Mouse (Mus musculus) embryonic facial prominence, embryonic 15.5 days (tissue): ENCODE measurements around the gene Ddx5. TPM values are rescaled to one million over a fixed set of nuclear protein-coding genes. Genes with fewer than 3 reads are reported as not detected.
A peak's percentile ranks its signal among the peaks of the same experiment; 100 is the strongest.

Source experiments
- ATAC-seq: fragments of 200-750 bp; cut with Nextera tagmentation; 2 replicates; pipeline ENCODE4 v1.8.0; 2017; ENCODE audit warnings: low read depth, moderate TSS enrichment; ENCODE audit not compliant: insufficient number of reproducible peaks, low FRiP score, low TSS enrichment
- H3K27ac ChIP-seq: fragments of 300-500 bp; sonication (generic); replicated peaks from 2 replicates; pipeline ENCODE4 v1.5.1; 2015; ENCODE audit warnings: mild to moderate bottlenecking, inconsistent platforms
- H3K27me3 ChIP-seq: fragments of 300-500 bp; sonication (generic); 2 replicates; pipeline ENCODE4 v1.6.1; 2015; ENCODE audit warnings: inconsistent platforms
- H3K36me3 ChIP-seq: fragments of 300-500 bp; sonication (generic); 2 replicates; pipeline ENCODE4 v1.6.1; 2015; ENCODE audit warnings: mild to moderate bottlenecking, inconsistent platforms
- H3K4me1 ChIP-seq: fragments of 300-500 bp; sonication (generic); 2 replicates; pipeline ENCODE4 v1.6.1; 2015; ENCODE audit warnings: inconsistent platforms
- H3K4me2 ChIP-seq: fragments of 300-500 bp; sonication (generic); replicated peaks from 2 replicates; pipeline ENCODE4 v1.6.1; 2015; ENCODE audit warnings: mild to moderate bottlenecking, inconsistent platforms
- H3K4me3 ChIP-seq: fragments of 300-500 bp; sonication (generic); replicated peaks from 2 replicates; pipeline ENCODE4 v1.5.1; 2015; ENCODE audit warnings: mild to moderate bottlenecking, inconsistent platforms
- H3K9ac ChIP-seq: fragments of 300-500 bp; sonication (generic); 2 replicates; pipeline ENCODE4 v1.6.1; 2015; ENCODE audit warnings: inconsistent platforms
- H3K9me3 ChIP-seq: fragments of 300-500 bp; sonication (generic); replicated peaks from 2 replicates; pipeline ENCODE4 v1.6.1; 2016; ENCODE audit warnings: inconsistent platforms
- WGBS: fragments of 180-500 bp; shearing (Covaris S2); methylation state at CpG from one replicate; pipeline ENCODE4 v1.1.7; 2015; 5-methylcytosine and 5-hydroxymethylcytosine counted together
- polyA plus RNA-seq: library from polyadenylated mRNA; unstranded; fragments of >200 nt; fragmentation: Nextera tagmentation; extraction: Ambion mirVana; gene quantifications from 2 replicates; pipeline ENCODE4 v1.2.1, GENCODE M21; 2015

Ddx5 gene
- polyA plus RNA-seq, 1 experiment from 2014 or later: 297 TPM

GRCm38 (mm10) chr11:106778589-106779387 is 10.2 kb downstream of the Ddx5 start:
- peak; percentile 77; the same call in 1 of the 2 replicates for ATAC-seq
- H3K4me3 ChIP-seq: peak overlapping the region; percentile 84
- peaks cover 55% of the 10 kb centered on the region for H3K36me3 ChIP-seq

GRCm38 (mm10) chr11:106778132-106778531 is 10.9 kb downstream of the Ddx5 start:
- H3K9ac ChIP-seq: no peak overlapping the region
- no peak for ATAC-seq
- peak overlapping the region; percentile 84 for H3K4me3 ChIP-seq
- no peaks in the 10 kb centered on the region for H3K27me3 ChIP-seq
- peaks cover 55% of the 10 kb centered on the region for H3K36me3 ChIP-seq
- WGBS: 86% methylated on average over 7 of the region's 7 CpGs
- peaks cover 11% of the 10 kb centered on the region; the same call in 1 of the 2 replicates for H3K4me1 ChIP-seq
- H3K9me3 ChIP-seq: no peaks in the 10 kb centered on the region
- no peak overlapping the region for H3K27ac ChIP-seq
- peak overlapping the region; percentile 69 for H3K4me2 ChIP-seq

More at GRCm38 (mm10) chr11:106778589-106779387, 10.2 kb downstream of the Ddx5 start:
- H3K27me3 ChIP-seq: no peaks in the 10 kb centered on the region
- H3K4me1 ChIP-seq: peaks cover 11% of the 10 kb centered on the region; the same call in 1 of the 2 replicates
- peak overlapping the region; percentile 99 for H3K27ac ChIP-seq
- no peaks in the 10 kb centered on the region for H3K9me3 ChIP-seq
- peak overlapping the region; percentile 69 for H3K4me2 ChIP-seq
- H3K9ac ChIP-seq: peak overlapping the region; percentile 85
- WGBS: under 1% methylated on average over 39 of the region's 39 CpGs

GRCm38 (mm10) chr11:106777395-106777794 is 11.6 kb downstream of the Ddx5 start:
- peaks cover 55% of the 10 kb centered on the region for H3K36me3 ChIP-seq
- 86% methylated on average over 3 of the region's 3 CpGs for WGBS

GRCm38 (mm10) chr11:106776960-106777359 is 12.0 kb downstream of the Ddx5 start:
- peaks cover 55% of the 10 kb centered on the region for H3K36me3 ChIP-seq
- WGBS: 93% methylated on average over 4 of the region's 4 CpGs

More at GRCm38 (mm10) chr11:106777395-106777794, 11.6 kb downstream of the Ddx5 start:
- no peaks in the 10 kb centered on the region for H3K9me3 ChIP-seq
- no peak overlapping the region for H3K4me2 ChIP-seq
- no peak overlapping the region for H3K9ac ChIP-seq
- no peaks in the 10 kb centered on the region for H3K27me3 ChIP-seq
- H3K4me3 ChIP-seq: no peak overlapping the region
- peaks cover 11% of the 10 kb centered on the region; the same call in 1 of the 2 replicates for H3K4me1 ChIP-seq
- H3K27ac ChIP-seq: no peak overlapping the region
- no peak for ATAC-seq

GRCm38 (mm10) chr11:106773061-106773460 is 15.9 kb downstream of the Ddx5 start:
- Histone ChIP-seq H3K9me3 (no peaks in the 10 kb centered on the region), H3K27ac (no peak overlapping the region), H3K9ac (no peak overlapping the region), H3K27me3 (no peaks in the 10 kb centered on the region), H3K4me1 (peaks cover 6% of the 10 kb centered on the region; the same call in 1 of the 2 replicates), H3K4me2 (no peak overlapping the region), H3K36me3 (peaks cover 72% of the 10 kb centered on the region), H3K4me3 (no peak overlapping the region)
- no peak for ATAC-seq
- WGBS: 92% methylated on average over 9 of the region's 9 CpGs

More at GRCm38 (mm10) chr11:106776960-106777359, 12.0 kb downstream of the Ddx5 start:
- no peak overlapping the region for H3K27ac ChIP-seq
- peaks cover 11% of the 10 kb centered on the region; the same call in 1 of the 2 replicates for H3K4me1 ChIP-seq
- H3K4me2 ChIP-seq: no peak overlapping the region
- H3K9ac ChIP-seq: no peak overlapping the region
- no peaks in the 10 kb centered on the region for H3K9me3 ChIP-seq
- no peaks in the 10 kb centered on the region for H3K27me3 ChIP-seq
- ATAC-seq: no peak
- no peak overlapping the region for H3K4me3 ChIP-seq

- Histone ChIP-seq H3K9me3 (0 out of 2 replicates have a peak, but pooled peaks cover 4% of the 10 kb centered on the region), H3K4me3 (no peak overlapping the region), H3K27ac (no peak overlapping the region), H3K27me3 (no peaks in the 10 kb centered on the region), H3K9ac (no peak overlapping the region), H3K36me3 (peaks cover 89% of the 10 kb centered on the region), H3K4me1 (no peaks in the 10 kb centered on the region), H3K4me2 (no peak overlapping the region)
- WGBS: 90% methylated on average over 9 of the region's 9 CpGs
- ATAC-seq: no peak
Measured at GRCm38 (mm10) chr11:106770195-106770974, 18.6 kb downstream of the Ddx5 start.

- ATAC-seq: no peak
- Histone ChIP-seq H3K9me3 (0 out of 2 replicates have a peak, but pooled peaks cover 4% of the 10 kb centered on the region), H3K4me2 (no peak overlapping the region), H3K4me3 (no peak overlapping the region), H3K27ac (no peak overlapping the region), H3K27me3 (no peaks in the 10 kb centered on the region), H3K36me3 (peaks cover 62% of the 10 kb centered on the region), H3K9ac (no peak overlapping the region), H3K4me1 (peaks cover 8% of the 10 kb centered on the region)
- 91% methylated on average over 4 of the region's 4 CpGs for WGBS
Measured at GRCm38 (mm10) chr11:106767516-106767915, 21.5 kb downstream of the Ddx5 start.

GRCm38 (mm10) chr11:106766611-106767162 is 22.3 kb downstream of the Ddx5 start:
- ATAC-seq: no peak
- 0 out of 2 replicates have a peak, but pooled peaks cover 4% of the 10 kb centered on the region for H3K9me3 ChIP-seq
- H3K36me3 ChIP-seq: peaks cover 56% of the 10 kb centered on the region
- H3K4me2 ChIP-seq: no peak overlapping the region
- H3K27ac ChIP-seq: no peak overlapping the region
- H3K4me1 ChIP-seq: peaks cover 17% of the 10 kb centered on the region
- H3K4me3 ChIP-seq: no peak overlapping the region
- H3K27me3 ChIP-seq: no peaks in the 10 kb centered on the region
- 91% methylated on average over 4 of the region's 4 CpGs for WGBS
- H3K9ac ChIP-seq: no peak overlapping the region

- Histone ChIP-seq H3K4me2 (no peak overlapping the region), H3K36me3 (peaks cover 24% of the 10 kb centered on the region), H3K27me3 (no peaks in the 10 kb centered on the region), H3K4me1 (peaks cover 17% of the 10 kb centered on the region), H3K4me3 (no peak overlapping the region), H3K9ac (no peak overlapping the region), H3K9me3 (0 out of 2 replicates have a peak, but pooled peaks cover 2% of the 10 kb centered on the region), H3K27ac (peak overlapping the region; percentile 63)
- no peak for ATAC-seq
- WGBS: 61% methylated on average over 9 of the region's 9 CpGs
Measured at GRCm38 (mm10) chr11:106762800-106763185, 26.2 kb downstream of the Ddx5 start.

GRCm38 (mm10) chr11:106762139-106762799 is 26.7 kb downstream of the Ddx5 start:
- H3K27me3 ChIP-seq: no peaks in the 10 kb centered on the region
- peaks cover 19% of the 10 kb centered on the region for H3K36me3 ChIP-seq
- 16% methylated on average over 5 of the region's 5 CpGs for WGBS
- no peaks in the 10 kb centered on the region for H3K9me3 ChIP-seq
- H3K27ac ChIP-seq: peak overlapping the region; percentile 63
- peaks cover 17% of the 10 kb centered on the region for H3K4me1 ChIP-seq
- H3K9ac ChIP-seq: no peak overlapping the region
- ATAC-seq: peak; percentile 61
- H3K4me3 ChIP-seq: no peak overlapping the region
- H3K4me2 ChIP-seq: no peak overlapping the region
